Comparison of ENCODE assay signal across 8 mouse cellular contexts in the genomic region with DNA sequence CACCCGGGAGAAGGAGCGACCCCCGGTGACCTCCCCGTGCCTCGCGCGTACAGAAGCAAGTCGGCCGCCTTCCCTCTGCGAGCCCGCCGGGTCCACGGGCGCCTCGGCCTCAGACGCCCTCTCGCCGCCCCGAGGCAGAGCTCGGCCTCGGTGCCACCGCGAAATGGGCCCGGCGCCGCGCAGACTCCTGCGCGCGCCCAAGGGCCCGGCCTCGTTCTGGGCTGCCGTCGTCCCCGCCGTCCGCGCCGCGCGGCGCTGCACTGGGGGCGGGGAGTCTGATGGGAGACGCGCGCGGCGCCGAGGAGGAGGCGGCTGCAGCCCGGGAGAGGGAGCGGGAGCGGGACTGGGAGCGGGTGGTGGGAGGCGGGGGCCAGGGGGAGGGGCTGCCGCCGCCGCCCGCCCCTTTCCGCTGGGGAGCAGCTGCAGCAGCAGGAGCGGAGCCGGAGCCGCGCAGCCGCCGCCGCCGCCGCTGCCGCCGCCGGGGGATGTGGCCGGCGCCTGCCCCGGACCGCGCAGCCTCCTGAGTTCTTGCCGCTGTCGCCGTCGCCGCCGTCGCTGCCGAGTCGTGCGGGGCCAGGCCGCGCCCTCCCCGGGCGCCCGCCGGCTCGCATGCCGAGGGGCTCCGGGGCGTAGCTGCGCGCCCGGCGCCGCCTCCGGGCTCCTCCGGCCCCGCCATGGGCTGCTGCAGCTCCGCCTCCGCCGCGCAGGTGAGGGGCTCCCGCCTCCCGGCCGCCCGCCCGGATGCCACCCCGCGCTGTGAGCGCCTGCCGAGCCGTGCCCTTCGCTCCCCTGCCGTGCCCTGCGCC. TPM values are rescaled to one million over a fixed set of nuclear protein-coding genes. Genes with fewer than 3 reads are reported as not detected.
DNase-seq lines count a peak whose midpoint lies in the region; ATAC-seq and TF ChIP-seq lines count a peak whose summit lies in the region.

A gene (plus strand): TSS at position 404 of the 806 bp plus-strand sequence.

- under 1% methylated on average over 66 of the region's 122 CpGs for WGBS in forebrain, embryonic 11.5 days
- WGBS in heart, embryonic 15.5 days = under 1% methylated on average over 71 of the region's 122 CpGs
- WGBS in liver, embryonic 16.5 days (ENCODE audit: insufficient replicate concordance) = 0% methylated on average over 81 of the region's 122 CpGs
- WGBS in neural tube, embryonic 13.5 days = under 1% methylated on average over 92 of the region's 122 CpGs

- H3K27ac ChIP-seq in ES-Bruce4 (ENCODE audit: insufficient read depth, low read length) = peak within 1 kb of the TSS; percentile 91
- peak within 1 kb of the TSS; percentile 62 for H3K27ac ChIP-seq in forebrain, embryonic 11.5 days (ENCODE audit: low read depth, low read length)
- H3K27ac ChIP-seq in heart, embryonic 15.5 days = peak within 1 kb of the TSS; percentile 90
- peak within 1 kb of the TSS; percentile 85 for H3K27ac ChIP-seq in liver, embryonic 16.5 days (ENCODE audit: low read length)
- H3K27ac ChIP-seq in neural tube, embryonic 13.5 days (replicated peaks) = peak within 1 kb of the TSS; percentile 88

- H3K4me1 ChIP-seq in ES-Bruce4 (ENCODE audit: control insufficient read depth, insufficient read depth, low read length) = no peaks in the 10 kb centered on the region
- 0 out of 2 replicates have a peak, but pooled peaks cover 2% of the 10 kb centered on the region for H3K4me1 ChIP-seq in forebrain, embryonic 11.5 days (replicated peaks; ENCODE audit: control insufficient read depth, insufficient read depth, low read length)
- H3K4me1 ChIP-seq in heart, embryonic 15.5 days (replicated peaks) = peaks cover 23% of the 10 kb centered on the region
- peaks cover 18% of the 10 kb centered on the region for H3K4me1 ChIP-seq in liver, embryonic 16.5 days (ENCODE audit: control insufficient read depth, low read depth, low read length)
- H3K4me1 ChIP-seq in neural tube, embryonic 13.5 days (replicated peaks) = peaks cover 55% of the 10 kb centered on the region

- no peak for TF ChIP-seq POLR2A in ES-Bruce4 (IDR thresholded peaks at IDR 0.05; ENCODE audit: insufficient read depth, low read length)

- TF ChIP-seq EP300 in ES-Bruce4 (IDR thresholded peaks at IDR 0.05; ENCODE audit: insufficient read depth, low read depth, low read length) = no peak

- peak; percentile 67 for DNase-seq in c-Kit-positive CD71-positive TER-119-negative erythroid progenitor cells, embryonic 14.5 days (ENCODE audit: low read depth)
- DNase-seq in forebrain, embryonic 11.5 days (ENCODE audit: low spot score) = peak; percentile 95
- peak; percentile 88 to 96 for DNase-seq in kidney, postnatal 25 days
- peak; percentile 85 for DNase-seq in telencephalon, adult 2 months (ENCODE audit: low read depth, low spot score)

- peak within 1 kb of the TSS; percentile 83 for H3K4me3 ChIP-seq in ES-Bruce4 (ENCODE audit: low read depth, low read length)
- peak within 1 kb of the TSS; percentile 56 for H3K4me3 ChIP-seq in forebrain, embryonic 11.5 days (ENCODE audit: low read depth, low read length)
- H3K4me3 ChIP-seq in heart, embryonic 15.5 days = peak within 1 kb of the TSS; percentile 98
- peak within 1 kb of the TSS; percentile 75 for H3K4me3 ChIP-seq in liver, embryonic 16.5 days (ENCODE audit: low read depth, low read length)
- H3K4me3 ChIP-seq in neural tube, embryonic 13.5 days = peak within 1 kb of the TSS; percentile 92

- peak within 1 kb of the TSS; percentile 94 for H3K9ac ChIP-seq in ES-Bruce4 (ENCODE audit: low read depth, poor library complexity, severe bottlenecking)
- peak within 1 kb of the TSS; percentile 78 for H3K9ac ChIP-seq in forebrain, embryonic 11.5 days (ENCODE audit: low read length)
- peak within 1 kb of the TSS; percentile 89 for H3K9ac ChIP-seq in heart, embryonic 15.5 days
- H3K9ac ChIP-seq in liver, embryonic 16.5 days (ENCODE audit: low read depth, low read length) = peak within 1 kb of the TSS; percentile 83
- peak within 1 kb of the TSS; percentile 86 for H3K9ac ChIP-seq in neural tube, embryonic 13.5 days

- H3K9me3 ChIP-seq in ES-Bruce4 (replicated peaks; ENCODE audit: control insufficient read depth, insufficient read depth, low read length, poor library complexity, severe bottlenecking) = no peaks in the 10 kb centered on the region
- H3K9me3 ChIP-seq in forebrain, embryonic 11.5 days (ENCODE audit: control insufficient read depth, low read length) = no peaks in the 10 kb centered on the region
- no peaks in the 10 kb centered on the region for H3K9me3 ChIP-seq in heart, embryonic 15.5 days (replicated peaks)
- no peaks in the 10 kb centered on the region for H3K9me3 ChIP-seq in liver, embryonic 16.5 days (replicated peaks; ENCODE audit: control insufficient read depth, low read length)
- H3K9me3 ChIP-seq in neural tube, embryonic 13.5 days = no peaks in the 10 kb centered on the region

- H3K4me2 ChIP-seq in forebrain, embryonic 11.5 days (ENCODE audit: low read depth, low read length, severe bottlenecking) = peak within 1 kb of the TSS; percentile 97
- H3K4me2 ChIP-seq in heart, embryonic 15.5 days = peak within 1 kb of the TSS; percentile 98
- peak within 1 kb of the TSS; percentile 89 for H3K4me2 ChIP-seq in liver, embryonic 16.5 days (ENCODE audit: low read depth, low read length)
- H3K4me2 ChIP-seq in neural tube, embryonic 13.5 days = peak within 1 kb of the TSS; percentile 97

- TF ChIP-seq CTCF in ES-Bruce4 (IDR thresholded peaks at IDR 0.05; ENCODE audit: low read depth, low read length) = no peak

- no peaks in the 10 kb centered on the region for H3K27me3 ChIP-seq in ES-Bruce4 (ENCODE audit: control insufficient read depth, insufficient read depth, low read length, poor library complexity, severe bottlenecking)
- H3K27me3 ChIP-seq in forebrain, embryonic 11.5 days (ENCODE audit: control insufficient read depth, insufficient read depth, low read length) = no peaks in the 10 kb centered on the region; the same call in 1 of the 2 replicates
- H3K27me3 ChIP-seq in heart, embryonic 15.5 days = no peaks in the 10 kb centered on the region
- H3K27me3 ChIP-seq in liver, embryonic 16.5 days (ENCODE audit: control insufficient read depth, insufficient read depth, low read depth, low read length) = peaks cover 24% of the 10 kb centered on the region
- no peaks in the 10 kb centered on the region for H3K27me3 ChIP-seq in neural tube, embryonic 13.5 days

- peak; percentile 96 for ATAC-seq in forebrain, embryonic 11.5 days (replicated peaks; ENCODE audit: low FRiP score)
- peak; percentile 97 for ATAC-seq in heart, embryonic 15.5 days (replicated peaks; ENCODE audit: insufficient number of reproducible peaks, insufficient read depth, low FRiP score, low read depth)
- ATAC-seq in liver, embryonic 16.5 days (ENCODE audit: low read depth) = peak; percentile 94
- ATAC-seq in neural tube, embryonic 13.5 days (ENCODE audit: low read depth) = peak; percentile 95

- H3K36me3 ChIP-seq in ES-Bruce4 (ENCODE audit: control insufficient read depth, insufficient read depth, low read length, poor library complexity, severe bottlenecking) = no peaks in the 10 kb centered on the region
- H3K36me3 ChIP-seq in forebrain, embryonic 11.5 days (ENCODE audit: control insufficient read depth, insufficient read depth, low read length) = no peaks in the 10 kb centered on the region
- no peaks in the 10 kb centered on the region for H3K36me3 ChIP-seq in heart, embryonic 15.5 days
- H3K36me3 ChIP-seq in liver, embryonic 16.5 days (ENCODE audit: control insufficient read depth, insufficient read depth) = no peaks in the 10 kb centered on the region
- no peaks in the 10 kb centered on the region for H3K36me3 ChIP-seq in neural tube, embryonic 13.5 days

RNA-seq across cellular contexts. Expression of the gene that starts here (rescaled TPM):
- 82.8 and 89.9 TPM in 2 replicates for polyA plus RNA-seq in ES-Bruce4 (2011; ENCODE audit: insufficient read depth, insufficient read length, low read depth, missing spikeins)
- polyA plus RNA-seq in forebrain, embryonic 11.5 days (2014; fragmentation: Nextera tagmentation; extraction: Ambion mirVana) = 16.2 and 16.6 TPM in 2 replicates
- 15.9 and 23.8 TPM in 2 replicates for polyA plus RNA-seq in heart, embryonic 15.5 days (2015; fragmentation: Nextera tagmentation; extraction: Ambion mirVana)
- 7.3 and 9.7 TPM in 2 replicates for polyA plus RNA-seq in liver, embryonic 16.5 days (2015; fragmentation: Nextera tagmentation; extraction: Ambion mirVana)
- polyA plus RNA-seq in neural tube, embryonic 13.5 days (2015; fragmentation: Nextera tagmentation; extraction: Ambion mirVana) = 11.9 and 13.3 TPM in 2 replicates

Comparison
In these comparisons a context has a peak if more than half of its experiments do, and no peak if none do; other contexts are left out.
1. Peak in every context shown above with its lines: DNase-seq, ATAC-seq, H3K4me3 ChIP-seq and H3K27ac ChIP-seq.